Mouse (Mus musculus): ENCODE results near the gene Phldb2. TPM values are rescaled to one million over a fixed set of nuclear protein-coding genes. Genes with fewer than 3 reads are reported as not detected.

Gene Phldb2
- polyA plus RNA-seq, 1 experiment from 2014 or later, result 90.1 TPM

GRCm38 (mm10) chr16:45854499-45854898, 98.9 kb downstream of the Phldb2 start:
- Histone ChIP-seq H3K27me3 (ENCODE audit: insufficient read depth, low read length) (no peaks in the 10 kb centered on the region), H3K9ac (replicated peaks; ENCODE audit: low read length) (no peak overlapping the region), H3K4me3 (ENCODE audit: low read length) (no peak overlapping the region), H3K9me3 (ENCODE audit: low read length) (no peaks in the 10 kb centered on the region), H3K4me1 (ENCODE audit: insufficient read depth, low read length) (peaks cover 8% of the 10 kb centered on the region), H3K4me2 (replicated peaks; ENCODE audit: low read depth, low read length) (no peak overlapping the region), H3K36me3 (ENCODE audit: insufficient read depth, low read length) (no peaks in the 10 kb centered on the region), H3K27ac (ENCODE audit: low read length) (no peak overlapping the region)
- WGBS, result 87% methylated on average over 10 of the region's 10 CpGs
- no peak for ATAC-seq (ENCODE audit: low FRiP score, low TSS enrichment)

GRCm38 (mm10) chr16:45849045-45849444, 104.4 kb downstream of the Phldb2 start:
- no peak overlapping the region for H3K9ac ChIP-seq (replicated peaks; ENCODE audit: low read length)
- ATAC-seq (ENCODE audit: low FRiP score, low TSS enrichment), result no peak

GRCm38 (mm10) chr16:45844875-45845274, 108.5 kb downstream of the Phldb2 start:
- Histone ChIP-seq H3K27ac (ENCODE audit: low read length) (peak overlapping the region; percentile 97), H3K4me2 (replicated peaks; ENCODE audit: low read depth, low read length) (peak overlapping the region; percentile 75), H3K4me1 (ENCODE audit: insufficient read depth, low read length) (peaks cover 30% of the 10 kb centered on the region), H3K36me3 (ENCODE audit: insufficient read depth, low read length) (no peaks in the 10 kb centered on the region), H3K27me3 (ENCODE audit: insufficient read depth, low read length) (no peaks in the 10 kb centered on the region), H3K9me3 (ENCODE audit: low read length) (no peaks in the 10 kb centered on the region), H3K9ac (replicated peaks; ENCODE audit: low read length) (peak overlapping the region; percentile 97), H3K4me3 (ENCODE audit: low read length) (peak overlapping the region; percentile 90)
- WGBS, result 15% methylated on average over 10 of the region's 10 CpGs
- no peak for ATAC-seq (ENCODE audit: low FRiP score, low TSS enrichment)

More at GRCm38 (mm10) chr16:45849045-45849444, 104.4 kb downstream of the Phldb2 start:
- no peak overlapping the region for H3K4me2 ChIP-seq (replicated peaks; ENCODE audit: low read depth, low read length)
- peaks cover 7% of the 10 kb centered on the region for H3K4me1 ChIP-seq (ENCODE audit: insufficient read depth, low read length)
- H3K27ac ChIP-seq (ENCODE audit: low read length), result no peak overlapping the region
- no peaks in the 10 kb centered on the region for H3K27me3 ChIP-seq (ENCODE audit: insufficient read depth, low read length)
- no peaks in the 10 kb centered on the region for H3K36me3 ChIP-seq (ENCODE audit: insufficient read depth, low read length)
- no peaks in the 10 kb centered on the region for H3K9me3 ChIP-seq (ENCODE audit: low read length)
- no peak overlapping the region for H3K4me3 ChIP-seq (ENCODE audit: low read length)
- WGBS, result 86% methylated on average over 4 of the region's 4 CpGs

GRCm38 (mm10) chr16:45844049-45844780, 109.2 kb downstream of the Phldb2 start:
- H3K9ac ChIP-seq (replicated peaks; ENCODE audit: low read length), result peak overlapping the region; percentile 97
- H3K27ac ChIP-seq (ENCODE audit: low read length), result peak overlapping the region; percentile 97
- WGBS, result under 1% methylated on average over 45 of the region's 45 CpGs
- peak overlapping the region; percentile 90 for H3K4me3 ChIP-seq (ENCODE audit: low read length)
- peak; percentile 97 for ATAC-seq (ENCODE audit: low FRiP score, low TSS enrichment)
- H3K4me1 ChIP-seq (ENCODE audit: insufficient read depth, low read length), result peaks cover 36% of the 10 kb centered on the region
- peak overlapping the region; percentile 75 for H3K4me2 ChIP-seq (replicated peaks; ENCODE audit: low read depth, low read length)
- no peaks in the 10 kb centered on the region for H3K9me3 ChIP-seq (ENCODE audit: low read length)
- no peaks in the 10 kb centered on the region for H3K36me3 ChIP-seq (ENCODE audit: insufficient read depth, low read length)
- no peaks in the 10 kb centered on the region for H3K27me3 ChIP-seq (ENCODE audit: insufficient read depth, low read length)

- Histone ChIP-seq H3K27ac (ENCODE audit: low read length) (peak overlapping the region; percentile 97), H3K4me2 (replicated peaks; ENCODE audit: low read depth, low read length) (peak overlapping the region; percentile 75), H3K27me3 (ENCODE audit: insufficient read depth, low read length) (no peaks in the 10 kb centered on the region), H3K4me3 (ENCODE audit: low read length) (peak overlapping the region; percentile 90), H3K9ac (replicated peaks; ENCODE audit: low read length) (peak overlapping the region; percentile 97), H3K36me3 (ENCODE audit: insufficient read depth, low read length) (no peaks in the 10 kb centered on the region), H3K9me3 (ENCODE audit: low read length) (no peaks in the 10 kb centered on the region), H3K4me1 (ENCODE audit: insufficient read depth, low read length) (peaks cover 43% of the 10 kb centered on the region)
- peak; percentile 25; the same call in 1 of the 2 replicates for ATAC-seq (ENCODE audit: low FRiP score, low TSS enrichment)
- WGBS, result 0% methylated on average over 16 of the region's 16 CpGs
These were observed 110.0 kb downstream of the Phldb2 start for GRCm38 (mm10) chr16:45843351-45843891.

GRCm38 (mm10) chr16:45842440-45842839, 111.0 kb downstream of the Phldb2 start:
- Histone ChIP-seq H3K27me3 (ENCODE audit: insufficient read depth, low read length) (no peaks in the 10 kb centered on the region), H3K36me3 (ENCODE audit: insufficient read depth, low read length) (no peaks in the 10 kb centered on the region), H3K4me1 (ENCODE audit: insufficient read depth, low read length) (peaks cover 53% of the 10 kb centered on the region), H3K4me2 (replicated peaks; ENCODE audit: low read depth, low read length) (peak overlapping the region; percentile 75), H3K9ac (replicated peaks; ENCODE audit: low read length) (peak overlapping the region; percentile 97), H3K9me3 (ENCODE audit: low read length) (no peaks in the 10 kb centered on the region), H3K4me3 (ENCODE audit: low read length) (peak overlapping the region; percentile 90), H3K27ac (ENCODE audit: low read length) (peak overlapping the region; percentile 74)
- 33% methylated on average over 4 of the region's 4 CpGs for WGBS
- ATAC-seq (ENCODE audit: low FRiP score, low TSS enrichment), result no peak

GRCm38 (mm10) chr16:45841806-45842205, 111.6 kb downstream of the Phldb2 start:
- peak overlapping the region; percentile 90 for H3K4me3 ChIP-seq (ENCODE audit: low read length)
- no peaks in the 10 kb centered on the region for H3K9me3 ChIP-seq (ENCODE audit: low read length)
- H3K27me3 ChIP-seq (ENCODE audit: insufficient read depth, low read length), result no peaks in the 10 kb centered on the region
- no peak for ATAC-seq (ENCODE audit: low FRiP score, low TSS enrichment)
- H3K36me3 ChIP-seq (ENCODE audit: insufficient read depth, low read length), result no peaks in the 10 kb centered on the region
- peak overlapping the region; percentile 75 for H3K4me2 ChIP-seq (replicated peaks; ENCODE audit: low read depth, low read length)
- H3K9ac ChIP-seq (replicated peaks; ENCODE audit: low read length), result peak overlapping the region; percentile 97
- peaks cover 57% of the 10 kb centered on the region for H3K4me1 ChIP-seq (ENCODE audit: insufficient read depth, low read length)
- peak overlapping the region; percentile 74; the same call in 1 of the 2 replicates for H3K27ac ChIP-seq (ENCODE audit: low read length)
- WGBS, result 69% methylated on average over 3 of the region's 3 CpGs

- 73% methylated on average over 3 of the region's 3 CpGs for WGBS
- ATAC-seq (ENCODE audit: low FRiP score, low TSS enrichment), result no peak
- Histone ChIP-seq H3K4me3 (ENCODE audit: low read length) (peak overlapping the region; percentile 90; the same call in 1 of the 2 replicates), H3K4me2 (replicated peaks; ENCODE audit: low read depth, low read length) (peak overlapping the region; percentile 75), H3K9ac (replicated peaks; ENCODE audit: low read length) (no peak overlapping the region), H3K36me3 (ENCODE audit: insufficient read depth, low read length) (no peaks in the 10 kb centered on the region), H3K9me3 (ENCODE audit: low read length) (no peaks in the 10 kb centered on the region), H3K27me3 (ENCODE audit: insufficient read depth, low read length) (no peaks in the 10 kb centered on the region), H3K27ac (ENCODE audit: low read length) (no peak overlapping the region), H3K4me1 (ENCODE audit: insufficient read depth, low read length) (peaks cover 60% of the 10 kb centered on the region)
These were observed 112.4 kb downstream of the Phldb2 start for GRCm38 (mm10) chr16:45841016-45841415.

GRCm38 (mm10) chr16:45837541-45838342, 115.7 kb downstream of the Phldb2 start:
- Histone ChIP-seq H3K27me3 (ENCODE audit: insufficient read depth, low read length) (no peaks in the 10 kb centered on the region), H3K4me3 (ENCODE audit: low read length) (no peak overlapping the region), H3K4me2 (replicated peaks; ENCODE audit: low read depth, low read length) (no peak overlapping the region), H3K36me3 (ENCODE audit: insufficient read depth, low read length) (no peaks in the 10 kb centered on the region), H3K27ac (ENCODE audit: low read length) (peak overlapping the region; percentile 64), H3K9ac (replicated peaks; ENCODE audit: low read length) (no peak overlapping the region), H3K9me3 (ENCODE audit: low read length) (no peaks in the 10 kb centered on the region), H3K4me1 (ENCODE audit: insufficient read depth, low read length) (peaks cover 70% of the 10 kb centered on the region)
- WGBS, result 59% methylated on average over 5 of the region's 5 CpGs
- ATAC-seq (ENCODE audit: low FRiP score, low TSS enrichment), result no peak

Measured in kidney, embryonic 16.5 days (tissue).